Mouse (Mus musculus) R1 (cell line): Measurements from ENCODE around the gene Ptpn12.
A peak's percentile ranks its signal among the peaks of the same experiment; 100 is the strongest.
"Not testable (repeated sequence)": the region's sequence is repeated elsewhere in the genome, so short reads cannot be mapped to it uniquely, and the experiment has no call there.

ENCODE experiments used
- DNase-seq: peaks from one replicate; pipeline ENCODE4 v3.0.0-alpha.2; 2018; ENCODE audit warnings: low read depth, low spot score

Ptpn12 gene

DNA sequence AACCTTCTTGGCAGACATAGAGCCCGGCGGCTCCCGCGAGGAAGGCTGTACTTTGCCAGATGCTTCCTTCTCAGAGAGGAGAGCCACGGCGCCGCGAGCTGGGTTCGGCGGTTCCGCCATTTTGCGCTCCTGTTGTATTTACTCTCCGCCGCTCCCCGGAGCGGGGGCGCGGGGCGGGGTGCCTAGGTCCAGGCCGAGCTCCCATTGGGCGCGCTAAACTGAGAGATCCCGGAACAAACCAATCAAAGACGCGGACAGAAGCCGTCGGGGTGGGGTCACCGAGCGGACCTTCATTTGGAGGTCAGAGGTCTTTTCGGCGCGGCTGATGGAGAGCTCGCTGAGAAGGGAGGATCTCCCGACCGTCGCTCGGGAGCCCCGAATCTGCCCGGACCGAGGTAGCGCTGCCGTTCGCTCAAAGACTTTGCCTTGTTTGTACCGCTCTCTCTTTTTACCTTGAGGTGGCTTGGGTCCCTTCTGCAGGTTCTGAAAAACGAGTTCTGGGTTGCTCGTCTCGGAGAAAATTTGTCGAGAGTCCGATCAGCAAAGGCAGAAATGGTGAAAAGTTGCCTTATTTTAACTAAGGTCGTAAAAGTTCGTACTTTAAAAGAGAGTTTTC lies 103.9 kb downstream of the Ptpn12 start:
- DNase-seq: peak; percentile 97

DNA sequence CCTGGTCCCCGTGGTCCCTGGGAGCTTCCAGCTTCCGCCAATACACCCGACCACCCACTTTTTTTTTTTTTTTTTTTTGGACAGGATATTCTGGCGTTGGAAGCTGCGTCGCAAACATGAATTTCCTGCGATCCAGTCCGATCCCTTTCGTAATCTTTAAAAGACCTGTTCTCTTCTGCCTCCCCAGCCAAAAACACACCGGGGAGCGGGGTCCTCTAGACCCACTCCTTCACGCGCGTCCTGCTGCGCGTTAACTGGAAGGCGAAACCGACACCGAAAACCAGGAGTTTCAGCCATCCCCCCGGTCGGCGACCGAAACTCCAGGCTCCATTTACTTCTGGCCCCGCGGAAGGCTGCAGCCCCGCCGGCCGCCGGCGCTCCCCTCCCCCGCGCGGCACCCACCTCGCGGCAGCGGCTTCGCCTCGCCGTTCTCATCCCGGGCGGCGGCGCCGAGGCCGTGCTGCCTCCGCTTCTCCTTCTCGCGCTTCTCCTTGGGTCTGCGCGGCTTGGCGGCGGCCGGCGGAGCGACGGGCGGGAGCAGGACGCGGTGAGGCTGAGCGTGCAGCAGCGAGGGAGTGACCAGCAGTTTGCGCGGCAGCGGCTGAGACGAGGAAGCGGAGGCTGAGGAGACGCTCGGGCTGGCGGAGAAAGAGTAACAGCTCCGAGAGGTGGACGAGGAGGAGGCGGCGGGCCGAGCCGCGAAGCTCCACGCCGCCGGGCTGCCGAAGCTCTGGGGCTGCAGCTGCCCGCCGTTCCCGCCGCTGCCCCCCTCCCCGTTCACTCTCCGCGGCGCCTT lies 104.7 kb downstream of the Ptpn12 start:
- DNase-seq: peak; percentile 70

DNA sequence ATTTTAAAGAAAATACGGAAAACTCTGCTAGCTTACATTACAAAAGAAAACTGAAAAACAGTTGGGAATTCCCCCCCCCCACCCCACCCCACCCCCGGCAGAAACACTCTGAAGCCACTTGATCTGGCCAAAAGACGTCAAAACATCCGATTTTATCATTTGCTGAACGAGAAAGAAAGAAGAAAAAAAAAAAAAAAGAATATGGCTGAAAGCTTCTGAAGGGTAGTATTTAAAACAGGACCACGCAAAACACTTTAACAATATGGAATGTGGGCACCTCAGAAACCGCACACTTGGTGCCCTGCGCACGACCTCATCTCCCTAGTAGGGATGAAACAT lies 105.2 kb downstream of the Ptpn12 start:
- DNase-seq: no peak

DNA sequence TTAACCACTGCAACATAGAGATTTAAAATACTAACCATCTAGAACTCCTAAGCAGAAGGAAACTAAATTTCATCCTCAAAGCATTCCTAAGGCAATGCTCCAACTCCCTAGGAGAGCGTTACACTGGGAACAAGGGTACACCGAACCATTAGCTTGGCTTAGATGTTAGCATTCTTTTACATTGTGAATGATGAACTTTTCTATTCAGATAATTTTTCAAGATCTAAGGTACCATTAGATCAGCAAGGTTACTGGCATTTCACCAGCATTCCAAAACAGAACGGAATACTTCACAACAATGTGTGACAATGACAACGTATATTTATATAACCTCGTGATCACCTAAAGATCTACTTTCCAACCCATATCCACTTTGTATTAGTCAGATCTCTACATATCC lies 105.6 kb downstream of the Ptpn12 start:
- no peak for DNase-seq

DNA sequence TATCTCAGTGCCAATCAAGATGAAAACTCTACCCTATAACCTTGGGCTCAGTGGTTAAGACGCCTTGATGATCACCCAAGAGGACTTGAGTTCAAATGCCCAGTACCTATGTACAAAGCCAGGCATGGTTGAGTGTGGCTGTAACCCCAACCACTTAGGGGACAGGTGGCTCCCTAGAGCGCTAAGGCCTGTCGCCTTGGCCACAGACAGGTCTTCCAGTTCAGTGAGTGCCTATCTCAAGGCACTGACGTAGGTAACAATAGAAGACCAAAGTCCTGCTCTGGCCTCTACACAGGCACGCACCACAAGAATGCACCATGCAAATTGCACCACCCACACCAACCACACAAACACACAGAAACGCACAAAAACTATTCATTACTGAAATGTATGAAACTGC lies 108.8 kb downstream of the Ptpn12 start:
- no peak for DNase-seq

DNA sequence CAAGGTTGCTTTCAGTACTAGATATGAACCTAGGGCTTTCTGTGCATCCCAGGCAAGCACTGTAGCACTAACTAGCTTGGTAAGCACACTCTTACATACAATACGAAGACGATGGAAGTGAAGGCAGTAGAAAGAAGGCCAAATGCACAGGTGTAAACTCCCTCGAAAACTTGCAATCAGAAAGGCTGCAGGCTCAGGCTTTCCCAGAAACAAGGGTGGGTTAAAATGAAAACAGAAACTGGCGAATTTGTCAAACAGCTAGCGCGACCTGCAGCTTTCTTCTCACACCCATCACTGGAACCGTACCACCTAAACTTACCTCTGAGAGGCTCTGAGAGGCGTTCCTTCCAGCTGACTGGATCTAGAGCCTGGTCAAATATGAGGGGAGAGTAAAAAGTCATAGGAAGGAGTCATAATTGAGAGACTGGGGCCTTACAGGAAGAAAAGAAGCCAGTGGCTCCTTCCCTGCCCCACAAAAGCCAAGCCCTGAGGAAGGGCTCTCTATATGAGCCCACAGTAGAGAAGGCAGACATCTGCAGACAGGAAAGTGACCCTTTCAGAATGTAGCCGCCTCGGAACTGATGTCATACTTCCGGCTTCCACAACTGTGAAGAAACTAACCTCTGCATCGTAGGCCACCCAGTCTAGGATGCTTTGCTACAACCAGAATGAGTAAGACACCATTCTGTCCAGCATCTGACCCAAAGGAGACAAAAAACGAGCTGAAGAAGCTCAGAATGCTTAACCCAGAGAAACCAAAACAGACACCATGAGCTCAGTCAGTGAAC lies 110.6 kb downstream of the Ptpn12 start:
- DNase-seq: peak; percentile 58

DNA sequence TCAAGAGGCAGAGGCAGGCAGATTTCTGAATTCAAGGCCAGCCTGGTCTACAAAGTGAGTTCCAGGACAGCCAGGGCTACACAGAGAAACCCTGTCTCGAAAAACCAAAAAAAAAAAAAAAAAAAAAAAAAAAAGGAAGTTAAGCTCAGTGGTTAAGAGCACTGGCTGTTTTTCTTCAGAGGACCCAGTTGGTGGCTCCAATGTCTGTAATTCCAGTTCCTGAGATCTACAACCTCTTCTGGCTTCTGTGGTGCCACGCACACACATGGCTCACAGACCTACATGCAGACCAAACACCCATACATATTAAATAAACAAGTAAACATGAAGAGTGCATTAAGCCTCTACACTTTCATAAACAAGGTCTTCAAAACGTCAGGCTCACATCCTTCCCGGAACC lies 111.9 kb downstream of the Ptpn12 start:
- DNase-seq: not testable (repeated sequence)

DNA sequence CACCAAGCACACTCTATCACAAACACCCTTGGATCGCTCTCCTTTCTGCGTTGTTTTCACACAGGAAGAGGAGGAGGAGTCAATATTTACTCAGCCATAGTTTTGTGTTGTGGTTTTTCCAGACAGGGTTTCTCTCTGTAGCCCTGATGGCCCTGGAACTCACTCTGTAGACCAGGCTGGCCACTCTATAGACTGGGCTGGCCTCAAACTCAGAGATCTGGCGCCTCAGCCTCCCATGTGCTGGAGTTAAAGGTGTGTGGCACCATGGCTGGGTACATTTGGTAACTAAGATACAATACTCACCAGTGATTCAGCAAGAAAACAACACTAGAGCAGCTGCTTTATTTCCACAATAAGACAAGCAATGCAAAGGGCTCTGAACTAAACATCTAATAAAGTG lies 113.2 kb downstream of the Ptpn12 start:
- no peak for DNase-seq

DNA sequence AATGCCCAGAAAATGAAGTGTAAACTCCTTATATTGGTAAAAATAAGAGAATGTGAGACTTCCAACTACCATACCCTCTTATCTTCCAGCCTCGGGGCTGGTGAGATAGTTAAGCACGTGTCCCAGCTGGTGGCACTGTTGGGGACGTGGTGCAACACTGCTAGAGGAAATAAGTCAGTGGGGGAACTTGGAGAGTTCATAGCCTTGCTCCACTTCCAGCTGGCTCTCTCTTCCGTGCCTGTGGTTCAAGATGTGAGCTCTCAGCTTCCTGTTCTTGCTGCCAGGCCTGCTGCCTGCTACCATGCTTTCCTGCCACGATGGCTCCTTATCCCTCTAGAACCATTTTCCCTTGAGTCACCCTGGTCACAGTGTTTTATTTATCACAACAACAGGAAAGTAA lies 114.5 kb downstream of the Ptpn12 start:
- no peak for DNase-seq

DNA sequence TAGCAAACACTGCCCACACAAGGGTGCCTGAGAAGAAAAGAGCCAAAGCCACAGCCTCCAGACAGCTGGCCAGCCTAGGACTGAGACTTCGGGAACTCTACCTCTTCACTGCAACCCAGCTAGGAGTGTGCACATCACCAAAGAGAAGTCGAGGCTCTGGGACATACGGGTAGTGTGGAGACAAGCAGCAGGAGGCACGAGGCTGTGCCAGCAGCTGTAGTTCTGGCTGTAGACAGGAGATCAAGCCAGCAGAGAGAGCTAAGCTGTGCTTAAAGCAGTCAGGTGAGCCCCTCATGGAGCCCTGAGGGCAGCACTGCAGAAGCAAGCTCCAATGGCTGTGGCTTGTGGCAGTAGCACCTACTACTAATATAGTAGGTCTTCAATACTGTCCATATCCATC lies 115.0 kb downstream of the Ptpn12 start:
- DNase-seq: no peak

DNA sequence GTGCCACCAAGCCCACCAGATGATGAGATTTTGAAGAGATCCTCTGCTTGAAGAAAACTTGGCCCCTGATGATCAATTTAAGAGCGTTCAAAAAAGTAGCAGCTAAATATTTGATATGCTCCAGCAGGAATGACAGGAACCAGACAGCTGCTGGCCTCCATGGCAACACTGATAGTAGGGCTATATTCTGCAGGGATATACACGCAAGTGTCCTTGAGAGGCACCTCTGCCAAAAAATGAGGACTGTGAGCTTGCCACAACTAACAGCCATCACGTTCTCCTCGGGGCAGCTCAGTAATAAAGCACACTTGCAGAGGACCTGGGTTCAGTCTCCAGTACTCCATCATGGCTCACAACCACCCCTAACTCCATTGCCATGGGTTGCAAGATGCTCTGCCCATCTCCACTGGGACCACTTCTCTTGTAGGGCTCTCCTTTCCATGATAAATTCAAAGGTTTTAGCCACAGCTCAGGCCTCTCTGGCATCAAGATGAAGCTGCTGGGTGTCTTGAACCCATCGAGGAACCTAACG lies 115.6 kb downstream of the Ptpn12 start:
- no peak for DNase-seq

DNA sequence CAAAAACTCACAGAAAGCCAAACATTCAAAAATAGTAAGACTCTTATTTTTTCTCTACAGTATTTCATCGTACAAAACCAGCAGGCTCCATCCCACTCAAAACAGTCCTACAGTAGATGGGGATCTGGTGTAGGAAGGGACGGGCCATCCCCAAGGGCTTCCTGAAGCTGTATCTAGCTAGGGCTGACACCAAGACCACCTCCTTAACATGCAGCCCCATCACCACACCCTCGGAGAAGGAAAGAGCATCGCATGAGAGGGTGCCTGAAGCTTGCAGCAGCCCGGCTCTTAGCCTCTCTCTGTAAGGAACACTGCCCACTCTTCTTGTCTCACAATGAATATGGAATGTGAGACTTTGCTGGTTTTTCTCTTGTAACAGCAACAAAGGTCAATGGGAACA lies 117.2 kb downstream of the Ptpn12 start:
- DNase-seq: no peak
